Mouse (Mus musculus): ENCODE results near the gene Ino80e. TPM values are rescaled to one million over a fixed set of nuclear protein-coding genes. Genes with fewer than 3 reads are reported as not detected.

The Ino80e gene
- polyA plus RNA-seq, 1 experiment from 2014 or later: 105 TPM

DNA sequence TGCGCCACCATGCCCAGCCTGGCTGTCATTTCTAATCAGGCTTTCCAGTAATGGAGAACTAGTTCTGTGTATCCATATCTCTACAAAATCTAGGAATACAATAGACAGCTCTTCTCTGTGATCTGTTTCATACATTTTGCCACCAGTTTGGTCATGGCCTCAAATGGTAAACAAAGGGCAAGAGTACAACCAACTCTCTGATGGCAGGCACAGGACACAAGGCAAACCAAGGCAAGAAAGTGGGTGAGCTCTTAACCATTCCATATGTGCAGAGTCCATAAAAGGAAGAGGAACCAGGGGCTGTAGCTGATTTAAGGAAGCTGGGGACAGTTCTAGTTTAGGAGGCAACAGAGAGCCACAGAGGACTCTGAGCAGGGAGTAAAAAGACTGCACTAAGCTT is 15.1 kb upstream of the Ino80e start:
- Histone ChIP-seq H3K4me1 (peaks cover 22% of the 10 kb centered on the region), H3K27me3 (ENCODE audit: low read depth, poor library complexity, severe bottlenecking) (no peaks in the 10 kb centered on the region), H3K36me3 (peaks cover 93% of the 10 kb centered on the region), H3K9me3 (replicated peaks) (no peaks in the 10 kb centered on the region), H3K4me3 (no peak overlapping the region), H3K27ac (replicated peaks) (no peak overlapping the region)
- DNase-seq (ENCODE audit: low spot score): no peak
- WGBS: 96% methylated on average over 1 of the region's 1 CpGs

DNA sequence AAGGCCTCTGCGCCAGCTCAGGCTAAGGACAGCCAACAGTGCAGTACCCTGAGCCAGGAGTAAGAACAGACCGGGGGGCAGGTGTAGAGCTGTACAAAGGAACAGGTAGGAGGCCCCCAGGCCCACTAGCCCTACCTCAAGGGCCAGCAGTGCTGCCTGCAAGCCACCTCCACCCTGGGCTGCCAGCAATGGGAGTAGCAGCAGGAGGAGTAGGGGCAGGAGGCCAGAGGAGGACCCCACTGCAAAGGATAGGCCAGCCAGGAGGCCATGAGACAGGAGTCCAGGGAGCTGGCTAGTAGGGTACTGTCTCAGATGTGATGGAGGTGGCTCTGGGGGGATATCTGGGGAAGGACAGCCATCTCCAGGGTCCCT is 8.3 kb upstream of the Ino80e start:
- H3K36me3 ChIP-seq: peaks cover 100% of the 10 kb centered on the region
- WGBS: 96% methylated on average over 2 of the region's 2 CpGs
- H3K27me3 ChIP-seq (ENCODE audit: low read depth, poor library complexity, severe bottlenecking): no peaks in the 10 kb centered on the region

GRCm38 (mm10) chr7:126869780-126870519 is 7.8 kb upstream of the Ino80e start:
- Histone ChIP-seq H3K4me1 (peaks cover 8% of the 10 kb centered on the region; the same call in 1 of the 2 replicates), H3K36me3 (peaks cover 100% of the 10 kb centered on the region), H3K9me3 (replicated peaks) (no peaks in the 10 kb centered on the region), H3K4me3 (0 out of 2 replicates have a peak overlapping the region, but pooled peaks have one; percentile 4), H3K27ac (replicated peaks) (no peak overlapping the region), H3K27me3 (ENCODE audit: low read depth, poor library complexity, severe bottlenecking) (no peaks in the 10 kb centered on the region)
- no peak for DNase-seq (ENCODE audit: low spot score)
- 92% methylated on average over 23 of the region's 23 CpGs for WGBS

More for the DNA sequence above, 8.3 kb upstream of the Ino80e start:
- peaks cover 8% of the 10 kb centered on the region; the same call in 1 of the 2 replicates for H3K4me1 ChIP-seq
- no peaks in the 10 kb centered on the region for H3K9me3 ChIP-seq (replicated peaks)
- DNase-seq (ENCODE audit: low spot score): no peak
- H3K4me3 ChIP-seq: no peak overlapping the region
- no peak overlapping the region for H3K27ac ChIP-seq (replicated peaks)

GRCm38 (mm10) chr7:126868003-126868402 is 5.8 kb upstream of the Ino80e start:
- H3K36me3 ChIP-seq: peaks cover 100% of the 10 kb centered on the region
- DNase-seq (ENCODE audit: low spot score): no peak
- 87% methylated on average over 12 of the region's 12 CpGs for WGBS

DNA sequence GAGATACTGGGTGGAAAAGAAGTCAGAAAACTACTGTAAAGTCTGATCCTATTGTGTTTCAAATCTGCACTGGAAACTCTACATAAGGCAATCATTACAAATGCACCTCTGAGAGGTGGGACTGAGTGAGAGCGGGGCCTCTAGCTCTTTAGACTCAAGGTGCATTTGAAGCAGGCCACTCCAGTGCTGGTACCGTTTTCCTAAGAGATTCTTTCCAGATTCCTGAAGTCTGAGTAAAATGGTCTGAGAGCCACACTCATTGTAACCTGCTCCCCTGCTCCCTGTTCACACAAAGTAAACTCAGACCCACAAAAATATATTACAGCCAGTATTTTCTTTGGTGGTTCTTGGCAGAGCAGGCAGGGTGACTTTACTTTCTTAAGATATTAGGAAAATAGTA is 5.4 kb upstream of the Ino80e start:
- WGBS: 94% methylated on average over 2 of the region's 2 CpGs
- H3K27me3 ChIP-seq (ENCODE audit: low read depth, poor library complexity, severe bottlenecking): no peaks in the 10 kb centered on the region
- H3K27ac ChIP-seq (replicated peaks): no peak overlapping the region
- peaks cover 95% of the 10 kb centered on the region for H3K36me3 ChIP-seq
- no peaks in the 10 kb centered on the region for H3K9me3 ChIP-seq (replicated peaks)
- peaks cover 31% of the 10 kb centered on the region for H3K4me1 ChIP-seq
- H3K4me3 ChIP-seq: no peak overlapping the region
- no peak for DNase-seq (ENCODE audit: low spot score)

More at GRCm38 (mm10) chr7:126868003-126868402, 5.8 kb upstream of the Ino80e start:
- Histone ChIP-seq H3K4me1 (peaks cover 27% of the 10 kb centered on the region), H3K27me3 (ENCODE audit: low read depth, poor library complexity, severe bottlenecking) (no peaks in the 10 kb centered on the region), H3K9me3 (replicated peaks) (no peaks in the 10 kb centered on the region), H3K27ac (replicated peaks) (no peak overlapping the region), H3K4me3 (no peak overlapping the region)

GRCm38 (mm10) chr7:126863791-126864190 is 1.6 kb upstream of the Ino80e start:
- Histone ChIP-seq H3K27ac (replicated peaks) (peak overlapping the region; percentile 94), H3K4me3 (peak overlapping the region; percentile 72), H3K36me3 (peaks cover 79% of the 10 kb centered on the region), H3K27me3 (ENCODE audit: low read depth, poor library complexity, severe bottlenecking) (no peaks in the 10 kb centered on the region), H3K9me3 (replicated peaks) (no peaks in the 10 kb centered on the region), H3K4me1 (peaks cover 40% of the 10 kb centered on the region)
- DNase-seq (ENCODE audit: low spot score): no peak
- 71% methylated on average over 6 of the region's 6 CpGs for WGBS

DNA sequence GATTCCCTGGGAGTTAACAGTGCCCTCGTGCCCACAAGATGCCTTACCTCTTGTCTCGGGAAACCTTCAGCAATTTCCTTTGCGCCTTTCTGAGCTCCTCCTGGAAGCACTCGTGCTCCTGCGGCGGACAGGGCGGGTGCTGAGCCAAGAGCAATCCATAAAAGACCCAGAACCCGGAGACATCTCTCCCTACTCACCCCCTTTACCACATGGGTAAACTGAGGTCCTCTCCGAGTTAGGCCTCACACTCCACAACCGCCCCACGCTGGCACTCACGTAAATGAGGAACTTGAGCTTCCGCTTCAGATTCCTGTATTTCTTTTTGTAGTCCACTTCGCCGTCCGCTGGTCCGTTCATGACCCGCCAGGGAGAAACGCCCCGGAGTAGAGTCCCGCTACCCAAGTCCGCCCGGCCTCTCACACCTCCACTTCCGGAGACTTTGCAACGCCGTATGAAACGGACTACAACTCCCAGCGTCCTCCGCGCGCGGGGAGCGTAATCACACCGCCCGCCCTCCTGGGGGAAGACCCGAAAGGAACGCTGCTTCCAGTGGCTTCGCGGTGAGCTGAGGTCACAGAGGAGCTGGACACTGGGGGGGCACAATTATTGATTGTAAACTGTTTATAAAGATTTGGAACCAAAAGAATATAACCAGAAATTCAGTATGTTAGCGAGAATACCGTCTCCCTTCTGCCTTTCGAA is 597 bp downstream of the Ino80e start, which contains the start of gene Hirip3:
Gene Hirip3, plus strand, starts transcription at position 544 of the 702 bp plus-strand sequence.
- Histone ChIP-seq H3K27me3 (ENCODE audit: low read depth, poor library complexity, severe bottlenecking) (no peaks in the 10 kb centered on the region), H3K4me3 (peak within 1 kb of the TSS; percentile 72), H3K4me1 (peaks cover 39% of the 10 kb centered on the region), H3K27ac (replicated peaks) (peak within 1 kb of the TSS; percentile 94), H3K36me3 (peaks cover 79% of the 10 kb centered on the region), H3K9me3 (replicated peaks) (no peaks in the 10 kb centered on the region)
- peak; percentile 93 for DNase-seq (ENCODE audit: low spot score)
- 3% methylated on average over 42 of the region's 42 CpGs for WGBS

DNA sequence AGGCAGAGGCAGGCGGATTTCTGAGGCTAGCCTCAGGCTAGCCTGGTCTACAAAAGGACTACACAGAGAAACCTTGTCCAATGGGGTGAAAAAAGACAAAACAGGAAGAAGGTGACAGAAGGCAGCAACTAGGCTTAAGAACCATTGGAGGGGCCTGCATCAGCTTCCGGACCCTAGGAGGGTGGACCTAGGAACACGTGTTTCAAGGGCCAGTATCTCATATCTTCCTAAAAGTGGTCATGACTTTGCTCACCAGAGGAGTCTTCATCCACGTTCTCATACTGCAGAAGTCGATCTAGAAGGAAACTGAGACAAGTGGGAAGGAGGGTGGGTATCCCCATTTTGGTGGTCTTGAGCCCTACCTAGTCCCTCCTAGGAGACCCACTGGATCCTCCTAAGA is 1.2 kb downstream of the Ino80e start:
- Histone ChIP-seq H3K9me3 (replicated peaks) (no peaks in the 10 kb centered on the region), H3K27ac (replicated peaks) (peak overlapping the region; percentile 94), H3K4me1 (peaks cover 37% of the 10 kb centered on the region), H3K27me3 (ENCODE audit: low read depth, poor library complexity, severe bottlenecking) (no peaks in the 10 kb centered on the region), H3K36me3 (peaks cover 79% of the 10 kb centered on the region), H3K4me3 (peak overlapping the region; percentile 72)
- 82% methylated on average over 5 of the region's 5 CpGs for WGBS
- no peak for DNase-seq (ENCODE audit: low spot score)

GRCm38 (mm10) chr7:126856741-126857420 is 5.3 kb downstream of the Ino80e start:
- 0 out of 2 replicates have a peak, but pooled peaks cover 4% of the 10 kb centered on the region for H3K27me3 ChIP-seq (ENCODE audit: low read depth, poor library complexity, severe bottlenecking)
- no peaks in the 10 kb centered on the region for H3K9me3 ChIP-seq (replicated peaks)
- 83% methylated on average over 9 of the region's 9 CpGs for WGBS
- H3K4me3 ChIP-seq: no peak overlapping the region
- no peak for DNase-seq (ENCODE audit: low spot score)
- no peak overlapping the region for H3K27ac ChIP-seq (replicated peaks)
- H3K36me3 ChIP-seq: peaks cover 90% of the 10 kb centered on the region
- peaks cover 27% of the 10 kb centered on the region for H3K4me1 ChIP-seq

DNA sequence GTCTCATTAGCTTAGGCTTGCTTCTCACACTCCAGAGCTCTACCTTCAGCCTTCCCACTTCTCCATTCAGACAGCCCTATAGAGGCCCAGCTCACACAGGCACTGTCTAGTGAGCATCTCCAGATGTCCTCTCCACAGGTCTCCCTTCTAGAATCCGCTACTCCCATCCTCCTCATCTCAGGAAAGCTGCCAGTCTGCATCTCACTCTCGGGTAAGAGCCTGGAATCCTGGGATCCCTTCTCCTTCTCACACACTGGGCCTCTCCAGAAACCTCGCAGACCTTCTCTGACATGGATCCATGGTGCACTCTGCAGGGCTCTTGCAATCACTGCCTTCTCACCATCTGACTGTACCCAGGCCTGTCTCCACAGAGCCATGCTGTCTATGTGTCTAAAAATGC is 6.5 kb downstream of the Ino80e start:
- H3K27ac ChIP-seq (replicated peaks): no peak overlapping the region
- 82% methylated on average over 3 of the region's 3 CpGs for WGBS
- H3K9me3 ChIP-seq (replicated peaks): no peaks in the 10 kb centered on the region
- H3K4me1 ChIP-seq: peaks cover 30% of the 10 kb centered on the region
- peaks cover 16% of the 10 kb centered on the region; the same call in 1 of the 2 replicates for H3K27me3 ChIP-seq (ENCODE audit: low read depth, poor library complexity, severe bottlenecking)
- peaks cover 100% of the 10 kb centered on the region for H3K36me3 ChIP-seq
- DNase-seq (ENCODE audit: low spot score): no peak
- H3K4me3 ChIP-seq: no peak overlapping the region

- Histone ChIP-seq H3K36me3 (peaks cover 81% of the 10 kb centered on the region), H3K27me3 (ENCODE audit: low read depth, poor library complexity, severe bottlenecking) (peaks cover 38% of the 10 kb centered on the region), H3K4me3 (no peak overlapping the region; the same call in 1 of the 2 replicates), H3K4me1 (peaks cover 39% of the 10 kb centered on the region), H3K27ac (replicated peaks) (no peak overlapping the region), H3K9me3 (replicated peaks) (no peaks in the 10 kb centered on the region)
- 89% methylated on average over 5 of the region's 5 CpGs for WGBS
- DNase-seq (ENCODE audit: low spot score): no peak
These were observed 8.7 kb downstream of the Ino80e start for GRCm38 (mm10) chr7:126853454-126853853.

- 30% methylated on average over 12 of the region's 12 CpGs for WGBS
These were observed 11.0 kb downstream of the Ino80e start for GRCm38 (mm10) chr7:126851192-126851591.

More at GRCm38 (mm10) chr7:126851192-126851591, 11.0 kb downstream of the Ino80e start:
- Histone ChIP-seq H3K27ac (replicated peaks) (0 out of 2 replicates have a peak overlapping the region, but pooled peaks have one; percentile 4), H3K36me3 (peaks cover 59% of the 10 kb centered on the region), H3K4me1 (peaks cover 55% of the 10 kb centered on the region), H3K27me3 (ENCODE audit: low read depth, poor library complexity, severe bottlenecking) (peaks cover 59% of the 10 kb centered on the region), H3K4me3 (no peak overlapping the region), H3K9me3 (replicated peaks) (no peaks in the 10 kb centered on the region)
- DNase-seq (ENCODE audit: low spot score): no peak
